Mouse (Mus musculus): ENCODE results near the gene Nbea.

GRCm38 (mm10) chr3:55635542-55636172 is 547.8 kb downstream of the Nbea start:
- no peak for TF ChIP-seq GATA1 (IDR thresholded peaks at IDR 0.05; ENCODE audit: borderline replicate concordance, low read length)
- no peak for TF ChIP-seq FLI1 (IDR thresholded peaks at IDR 0.05; ENCODE audit: low read length)

All from megakaryocyte, embryonic 14.5 days (primary cell).